Mouse (Mus musculus) A20 (cell line): ENCODE results near the gene Tmem104.

ENCODE experiments used
- DNase-seq: peaks from one replicate; pipeline ENCODE4 v3.0.0-alpha.2; 2011; ENCODE audit warnings: low read depth, low spot score

The Tmem104 gene

GRCm38 (mm10) chr11:115262954-115263353 lies 75.7 kb downstream of the Tmem104 start:
- DNase-seq: no peak

GRCm38 (mm10) chr11:115264136-115264861 lies 77.0 kb downstream of the Tmem104 start:
- no peak for DNase-seq

- DNase-seq: peak; percentile 29
Measured at GRCm38 (mm10) chr11:115264862-115265668, 77.8 kb downstream of the Tmem104 start.

- no peak for DNase-seq
Measured at GRCm38 (mm10) chr11:115265771-115266399, 78.6 kb downstream of the Tmem104 start.

GRCm38 (mm10) chr11:115266400-115266778 lies 79.1 kb downstream of the Tmem104 start:
- DNase-seq: no peak

- no peak for DNase-seq
Measured at GRCm38 (mm10) chr11:115267061-115267883, 80.0 kb downstream of the Tmem104 start, which contains the start of gene Grin2c. Gene Grin2c, minus strand, starts transcription at chr11:115267243.

- no peak for DNase-seq
Measured at GRCm38 (mm10) chr11:115267958-115268357, 80.7 kb downstream of the Tmem104 start.

- no peak for DNase-seq
Measured at GRCm38 (mm10) chr11:115269330-115270066, 82.2 kb downstream of the Tmem104 start.

- DNase-seq: peak; percentile 70
Measured at GRCm38 (mm10) chr11:115270148-115270861, 83.0 kb downstream of the Tmem104 start.

GRCm38 (mm10) chr11:115271052-115271451 lies 83.8 kb downstream of the Tmem104 start:
- DNase-seq: no peak

- no peak for DNase-seq
Measured at GRCm38 (mm10) chr11:115271481-115271880, 84.2 kb downstream of the Tmem104 start.

- no peak for DNase-seq
Measured at GRCm38 (mm10) chr11:115272894-115273498, 85.7 kb downstream of the Tmem104 start.

GRCm38 (mm10) chr11:115273735-115274134 lies 86.4 kb downstream of the Tmem104 start:
- no peak for DNase-seq

- no peak for DNase-seq
Measured at GRCm38 (mm10) chr11:115274178-115274577, 86.9 kb downstream of the Tmem104 start.

GRCm38 (mm10) chr11:115274771-115275170 lies 87.5 kb downstream of the Tmem104 start:
- DNase-seq: no peak

- peak; percentile 47 for DNase-seq
Measured at GRCm38 (mm10) chr11:115275509-115275908, 88.2 kb downstream of the Tmem104 start.

- DNase-seq: no peak
Measured at GRCm38 (mm10) chr11:115275954-115276353, 88.7 kb downstream of the Tmem104 start.

GRCm38 (mm10) chr11:115276780-115277603 lies 89.7 kb downstream of the Tmem104 start, which contains the start of gene Fdxr:
Gene Fdxr, minus strand, starts transcription at chr11:115277050.
- DNase-seq: peak; percentile 100

- peak; percentile 66 for DNase-seq
Measured at GRCm38 (mm10) chr11:115277604-115277975, 90.3 kb downstream of the Tmem104 start.
